Mouse (Mus musculus) retina, adult 2 months (tissue): ENCODE data around the gene Olfr1015.

Experiments
- DNase-seq: peaks from one replicate; pipeline ENCODE4 v3.0.0-alpha.2; 2012; ENCODE audit warnings: low read depth, low spot score

Olfr1015 gene

DNA sequence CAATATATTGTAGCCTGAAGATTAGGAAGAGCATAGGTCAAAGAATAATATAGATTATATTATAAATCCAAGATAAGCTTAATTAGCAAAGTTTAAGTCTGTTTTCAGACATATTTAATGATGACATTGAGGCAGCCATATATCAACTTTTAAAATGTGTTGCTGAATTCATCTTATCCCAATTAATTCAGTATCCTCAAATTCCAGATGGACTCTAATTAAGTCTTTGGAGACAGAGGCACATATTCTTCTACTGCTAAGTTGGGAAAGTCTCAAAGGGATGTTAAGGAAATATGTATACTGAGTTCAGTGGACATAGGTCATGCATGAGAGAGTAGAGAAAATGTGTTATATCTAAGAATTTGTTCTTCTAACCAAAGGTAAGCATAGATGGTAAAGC is at the start of gene Olfr1015:
TSS of gene Olfr1015 (plus strand) at position 301 of the 400 bp plus-strand sequence.
- DNase-seq, result no peak

DNA sequence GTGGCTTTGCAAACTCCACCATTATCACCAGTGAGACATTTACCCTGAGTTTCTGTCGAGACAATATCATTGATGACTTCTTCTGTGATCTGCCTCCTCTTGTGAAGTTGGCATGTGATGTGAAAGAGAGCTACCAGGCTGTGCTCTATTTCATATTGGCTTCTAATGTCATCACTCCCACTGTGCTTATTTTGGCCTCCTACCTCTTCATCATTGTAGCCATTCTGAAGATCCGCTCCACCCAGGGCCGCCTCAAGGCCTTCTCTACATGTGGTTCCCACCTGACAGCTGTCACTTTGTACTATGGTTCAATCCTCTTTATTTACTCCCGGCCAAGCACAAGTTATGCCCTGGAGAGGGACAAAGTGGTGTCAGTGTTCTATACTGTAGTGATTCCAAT is 28.0 kb upstream of the Olfr1015 start:
- DNase-seq, result no peak

DNA sequence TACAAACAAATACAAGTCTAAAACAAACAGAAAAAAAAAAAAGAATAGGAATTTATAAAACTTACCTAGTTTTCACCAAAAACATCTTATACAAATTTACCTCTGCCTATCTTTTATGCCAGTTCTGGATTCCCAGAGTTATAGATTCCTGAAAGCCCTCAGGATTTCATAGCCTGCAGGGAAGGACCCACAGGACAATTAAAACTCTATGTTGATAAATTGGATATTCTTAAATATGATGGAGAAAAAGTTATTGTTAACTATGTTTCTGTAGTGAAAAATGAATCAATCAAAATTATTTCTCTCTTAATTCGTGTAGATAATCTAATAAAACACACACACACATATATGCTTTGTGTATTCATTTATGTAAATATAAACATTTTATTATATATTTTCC is 19.2 kb upstream of the Olfr1015 start, which contains the start of gene Olfr1012:
TSS of gene Olfr1012 (minus strand) at position 101 of the 400 bp plus-strand sequence.
- no peak for DNase-seq

DNA sequence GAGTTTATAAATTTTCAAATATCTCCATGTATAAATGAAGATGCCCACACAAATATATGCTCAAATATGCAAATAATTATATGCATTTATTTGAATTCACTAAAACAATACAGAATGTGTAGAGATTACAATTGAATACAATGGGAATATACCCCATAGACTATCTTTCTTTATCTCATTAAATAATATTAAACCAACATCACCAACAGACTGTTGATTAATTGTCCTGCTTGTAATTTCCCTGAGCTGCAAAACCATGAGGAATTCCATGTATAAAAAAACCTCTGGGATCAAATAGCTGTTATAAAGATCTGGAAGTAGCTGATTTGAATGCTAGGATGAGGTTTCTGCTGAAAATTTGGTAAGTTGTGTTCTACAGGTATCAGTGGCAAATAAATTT is 15.0 kb upstream of the Olfr1015 start, which contains the start of gene Olfr1013:
TSS of gene Olfr1013 (plus strand) at position 301 of the 400 bp plus-strand sequence.
- DNase-seq, result no peak

DNA sequence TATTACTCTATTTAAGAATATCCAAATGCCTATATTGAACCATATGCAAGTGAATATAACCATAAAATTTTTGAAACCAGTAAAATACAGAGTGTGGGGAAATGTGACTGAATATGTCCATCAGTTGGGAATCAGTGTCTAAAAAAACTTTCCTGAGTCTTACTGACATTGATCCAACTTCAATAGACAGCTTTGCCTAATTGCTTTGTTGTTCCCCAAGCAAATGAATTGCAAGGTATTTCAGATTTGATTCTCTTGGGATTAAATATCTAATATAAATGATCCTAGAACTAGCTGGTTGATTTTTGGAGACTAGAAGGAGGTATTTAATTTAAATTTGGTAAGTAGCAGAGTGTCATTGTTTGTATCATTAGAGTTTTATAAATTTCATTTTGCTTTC is 9.4 kb upstream of the Olfr1015 start, which contains the start of gene Olfr1014:
TSS of gene Olfr1014 (plus strand) at position 301 of the 400 bp plus-strand sequence.
- DNase-seq, result no peak

DNA sequence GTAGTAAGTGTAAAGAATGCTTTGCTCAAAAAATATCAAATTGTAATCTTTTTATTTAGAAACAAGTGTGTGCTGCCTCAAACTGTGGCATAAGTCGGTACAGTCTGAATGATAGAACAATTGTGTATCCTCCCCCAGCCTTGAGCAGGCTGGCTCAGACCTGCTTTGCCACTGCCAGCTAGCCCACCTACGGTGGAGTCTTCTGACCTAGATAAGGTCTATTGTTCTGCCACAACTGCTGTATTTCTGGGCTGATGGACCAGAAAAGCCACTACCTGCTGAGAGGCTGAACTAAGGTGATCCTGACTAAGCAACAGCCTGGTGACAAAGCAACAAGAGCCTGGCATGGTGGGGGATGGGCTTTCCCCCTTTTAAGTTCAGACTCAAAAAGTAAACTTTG is 10.5 kb downstream of the Olfr1015 start:
- no peak for DNase-seq

DNA sequence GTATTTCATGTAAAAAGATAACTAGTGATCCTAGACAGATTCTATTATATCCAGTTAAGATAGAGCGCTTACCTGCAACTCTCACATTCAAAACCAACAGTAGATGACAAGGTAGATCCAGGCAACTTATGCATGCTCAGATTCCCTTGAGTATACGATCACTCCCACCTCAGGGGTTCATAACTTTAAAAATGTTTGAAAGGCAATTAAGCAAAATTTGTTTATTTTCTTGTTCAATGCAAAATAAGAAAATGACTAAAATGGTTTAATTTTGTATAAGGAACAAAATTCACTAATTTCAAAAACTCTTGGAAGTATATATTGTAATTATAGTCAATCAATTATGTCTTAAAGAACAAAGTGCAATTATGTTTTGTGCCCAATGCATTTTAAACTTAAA is 20.6 kb downstream of the Olfr1015 start, which contains the start of gene Olfr1016:
TSS of gene Olfr1016 (minus strand) at position 101 of the 400 bp plus-strand sequence.
- DNase-seq, result no peak

DNA sequence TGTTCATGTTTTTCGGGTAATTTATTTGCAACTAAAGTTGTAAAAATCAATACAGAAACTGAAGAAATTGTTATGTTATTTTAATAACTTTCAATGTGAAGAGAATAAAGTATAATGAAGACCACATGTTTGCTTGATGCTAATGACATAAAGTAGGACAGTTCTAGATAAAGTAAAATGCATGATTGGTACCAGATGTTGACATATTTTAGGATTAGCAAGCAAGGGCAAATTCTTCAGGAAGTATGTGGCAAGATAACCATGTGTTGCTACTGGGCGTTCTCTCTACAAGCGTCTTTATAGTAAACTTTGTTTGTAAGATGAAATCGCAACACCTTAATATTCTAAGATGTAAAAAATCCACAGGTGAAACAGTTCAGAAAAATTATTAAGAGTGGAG is 22.7 kb downstream of the Olfr1015 start:
- no peak for DNase-seq

DNA sequence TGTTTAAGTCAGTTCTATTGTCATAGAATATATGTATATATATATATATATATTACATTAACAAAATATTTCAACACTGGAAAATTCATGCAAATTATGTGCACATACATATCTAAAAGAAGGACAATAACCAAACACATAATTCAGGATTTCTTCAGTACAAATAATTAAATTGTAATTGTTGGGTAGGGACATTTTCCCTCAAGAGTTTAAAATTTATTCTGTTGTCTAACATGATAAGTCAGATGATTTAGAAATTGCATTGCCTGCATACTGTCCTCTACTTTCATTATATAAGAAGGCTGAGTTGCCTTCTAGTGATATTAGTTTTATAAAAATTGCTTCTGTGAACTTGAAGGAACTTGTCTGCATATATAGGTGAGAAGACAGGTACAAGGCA is 36.4 kb downstream of the Olfr1015 start, which contains the start of gene Olfr1018:
TSS of gene Olfr1018 (plus strand) at position 301 of the 400 bp plus-strand sequence.
- no peak for DNase-seq
